Mouse (Mus musculus): ENCODE data around the gene Osbpl5. TPM values are rescaled to one million over a fixed set of nuclear protein-coding genes. Genes with fewer than 3 reads are reported as not detected.
A peak's percentile ranks its signal among the peaks of the same experiment; 100 is the strongest.

The Osbpl5 gene
- polyA plus RNA-seq, 1 experiment = 75.0 TPM

GRCm38 (mm10) chr7:143768267-143768666 lies 11.5 kb upstream of the Osbpl5 start:
- WGBS = 82% methylated on average over 6 of the region's 6 CpGs
- no peaks in the 10 kb centered on the region for H3K4me1 ChIP-seq (ENCODE audit: control insufficient read depth, insufficient read depth, low read length)
- H3K4me3 ChIP-seq (ENCODE audit: insufficient read depth, low read depth, low read length) = no peak overlapping the region
- TF ChIP-seq CTCF (conservative IDR thresholded peaks at IDR 0.05; ENCODE audit: insufficient read depth, insufficient read length, low read depth, low read length) (no peak), POLR2A (IDR thresholded peaks at IDR 0.05; ENCODE audit: low read depth, low read length) (no peak)
- no peaks in the 10 kb centered on the region for H3K36me3 ChIP-seq (ENCODE audit: control insufficient read depth, insufficient read depth, low read length)
- no peak overlapping the region for H3K27ac ChIP-seq (ENCODE audit: insufficient read depth, low read depth, low read length)
- no peaks in the 10 kb centered on the region for H3K27me3 ChIP-seq (replicated peaks; ENCODE audit: control insufficient read depth, insufficient read depth, low read length)
- no peak for DNase-seq

GRCm38 (mm10) chr7:143766893-143767292 lies 10.1 kb upstream of the Osbpl5 start, which contains the start of gene Mrgprg:
Mrgprg (minus strand) TSS chr7:143766993.
- Histone ChIP-seq H3K4me1 (ENCODE audit: control insufficient read depth, insufficient read depth, low read length) (no peaks in the 10 kb centered on the region), H3K27ac (ENCODE audit: insufficient read depth, low read depth, low read length) (no peak within 1 kb of the TSS), H3K36me3 (ENCODE audit: control insufficient read depth, insufficient read depth, low read length) (no peaks in the 10 kb centered on the region), H3K27me3 (replicated peaks; ENCODE audit: control insufficient read depth, insufficient read depth, low read length) (no peaks in the 10 kb centered on the region), H3K4me3 (ENCODE audit: insufficient read depth, low read depth, low read length) (no peak within 1 kb of the TSS)
- TF ChIP-seq POLR2A (IDR thresholded peaks at IDR 0.05; ENCODE audit: low read depth, low read length) (no peak), CTCF (conservative IDR thresholded peaks at IDR 0.05; ENCODE audit: insufficient read depth, insufficient read length, low read depth, low read length) (no peak)
- no peak for DNase-seq
- WGBS = 49% methylated on average over 6 of the region's 6 CpGs

GRCm38 (mm10) chr7:143764876-143765530 lies 8.2 kb upstream of the Osbpl5 start:
- no peak overlapping the region for H3K4me3 ChIP-seq (ENCODE audit: insufficient read depth, low read depth, low read length)
- H3K27me3 ChIP-seq (replicated peaks; ENCODE audit: control insufficient read depth, insufficient read depth, low read length) = no peaks in the 10 kb centered on the region
- no peak for DNase-seq
- TF ChIP-seq CTCF (conservative IDR thresholded peaks at IDR 0.05; ENCODE audit: insufficient read depth, insufficient read length, low read depth, low read length) = no peak
- no peak for TF ChIP-seq POLR2A (IDR thresholded peaks at IDR 0.05; ENCODE audit: low read depth, low read length)
- H3K27ac ChIP-seq (ENCODE audit: insufficient read depth, low read depth, low read length) = no peak overlapping the region
- 70% methylated on average over 19 of the region's 19 CpGs for WGBS
- H3K36me3 ChIP-seq (ENCODE audit: control insufficient read depth, insufficient read depth, low read length) = no peaks in the 10 kb centered on the region
- no peaks in the 10 kb centered on the region for H3K4me1 ChIP-seq (ENCODE audit: control insufficient read depth, insufficient read depth, low read length)

GRCm38 (mm10) chr7:143763794-143764193 lies 7.0 kb upstream of the Osbpl5 start:
- Histone ChIP-seq H3K36me3 (ENCODE audit: control insufficient read depth, insufficient read depth, low read length) (no peaks in the 10 kb centered on the region), H3K27me3 (replicated peaks; ENCODE audit: control insufficient read depth, insufficient read depth, low read length) (no peaks in the 10 kb centered on the region), H3K4me3 (ENCODE audit: insufficient read depth, low read depth, low read length) (no peak overlapping the region), H3K4me1 (ENCODE audit: control insufficient read depth, insufficient read depth, low read length) (no peaks in the 10 kb centered on the region), H3K27ac (ENCODE audit: insufficient read depth, low read depth, low read length) (no peak overlapping the region)
- WGBS = 8% methylated on average over 3 of the region's 3 CpGs
- no peak for DNase-seq
- TF ChIP-seq CTCF (conservative IDR thresholded peaks at IDR 0.05; ENCODE audit: insufficient read depth, insufficient read length, low read depth, low read length) (peak; percentile 72), POLR2A (IDR thresholded peaks at IDR 0.05; ENCODE audit: low read depth, low read length) (no peak)

GRCm38 (mm10) chr7:143758956-143759355 lies 2.2 kb upstream of the Osbpl5 start:
- 77% methylated on average over 3 of the region's 3 CpGs for WGBS
- no peak overlapping the region for H3K4me3 ChIP-seq (ENCODE audit: insufficient read depth, low read depth, low read length)
- no peaks in the 10 kb centered on the region for H3K4me1 ChIP-seq (ENCODE audit: control insufficient read depth, insufficient read depth, low read length)
- H3K36me3 ChIP-seq (ENCODE audit: control insufficient read depth, insufficient read depth, low read length) = no peaks in the 10 kb centered on the region
- TF ChIP-seq CTCF (conservative IDR thresholded peaks at IDR 0.05; ENCODE audit: insufficient read depth, insufficient read length, low read depth, low read length) (no peak), POLR2A (IDR thresholded peaks at IDR 0.05; ENCODE audit: low read depth, low read length) (no peak)
- DNase-seq = no peak
- H3K27ac ChIP-seq (ENCODE audit: insufficient read depth, low read depth, low read length) = no peak overlapping the region
- H3K27me3 ChIP-seq (replicated peaks; ENCODE audit: control insufficient read depth, insufficient read depth, low read length) = no peaks in the 10 kb centered on the region

GRCm38 (mm10) chr7:143757696-143758095 lies 911 bp upstream of the Osbpl5 start:
- H3K27ac ChIP-seq (ENCODE audit: insufficient read depth, low read depth, low read length) = no peak overlapping the region
- H3K36me3 ChIP-seq (ENCODE audit: control insufficient read depth, insufficient read depth, low read length) = no peaks in the 10 kb centered on the region
- no peak overlapping the region for H3K4me3 ChIP-seq (ENCODE audit: insufficient read depth, low read depth, low read length)
- DNase-seq = peak; percentile 47
- H3K27me3 ChIP-seq (replicated peaks; ENCODE audit: control insufficient read depth, insufficient read depth, low read length) = no peaks in the 10 kb centered on the region
- TF ChIP-seq CTCF (conservative IDR thresholded peaks at IDR 0.05; ENCODE audit: insufficient read depth, insufficient read length, low read depth, low read length) (no peak), POLR2A (IDR thresholded peaks at IDR 0.05; ENCODE audit: low read depth, low read length) (no peak)
- H3K4me1 ChIP-seq (ENCODE audit: control insufficient read depth, insufficient read depth, low read length) = no peaks in the 10 kb centered on the region
- 49% methylated on average over 3 of the region's 3 CpGs for WGBS

GRCm38 (mm10) chr7:143757027-143757390 lies 224 bp upstream of the Osbpl5 start:
- no peaks in the 10 kb centered on the region for H3K27me3 ChIP-seq (replicated peaks; ENCODE audit: control insufficient read depth, insufficient read depth, low read length)
- H3K4me1 ChIP-seq (ENCODE audit: control insufficient read depth, insufficient read depth, low read length) = no peaks in the 10 kb centered on the region
- WGBS = 1% methylated on average over 15 of the region's 15 CpGs
- peak overlapping the region; percentile 53 for H3K4me3 ChIP-seq (ENCODE audit: insufficient read depth, low read depth, low read length)
- DNase-seq = peak; percentile 86
- H3K36me3 ChIP-seq (ENCODE audit: control insufficient read depth, insufficient read depth, low read length) = no peaks in the 10 kb centered on the region
- no peak for TF ChIP-seq CTCF (conservative IDR thresholded peaks at IDR 0.05; ENCODE audit: insufficient read depth, insufficient read length, low read depth, low read length)
- TF ChIP-seq POLR2A (IDR thresholded peaks at IDR 0.05; ENCODE audit: low read depth, low read length) = no peak
- no peak overlapping the region for H3K27ac ChIP-seq (ENCODE audit: insufficient read depth, low read depth, low read length)

Measured in kidney, adult 2 months (tissue).